Mouse (Mus musculus): ENCODE measurements at regions not wholly inside any gene's neighbourhood (a gene's known extent, or its start where the extent isn't known, plus 50 kb on each side); places are given as distances from the start of the nearest gene placed in this dataset.

DNA sequence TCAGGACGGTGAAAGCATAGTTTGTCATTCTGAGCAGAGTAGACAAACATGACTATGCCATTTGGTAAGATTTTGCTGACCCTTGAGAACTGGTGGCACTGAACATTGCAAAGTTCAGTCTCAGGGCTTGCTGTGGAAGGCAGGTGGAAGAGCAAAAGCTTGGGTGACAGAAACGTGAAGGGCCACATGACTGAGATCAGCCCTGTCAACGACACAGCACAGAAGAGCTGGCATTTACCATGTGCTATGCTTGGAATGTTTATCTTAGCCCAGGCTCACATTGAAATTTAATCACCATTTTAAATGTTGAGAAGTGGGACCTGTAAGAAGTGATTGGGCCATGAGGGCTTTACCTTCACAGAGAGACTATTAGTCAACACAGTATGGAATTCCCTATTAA, 81.7 kb upstream of the 2610301B20Rik start:
- Histone ChIP-seq H3K36me3 (replicated peaks) (no peaks in the 10 kb centered on the region), H3K9me3 (no peaks in the 10 kb centered on the region), H3K4me1 (peaks cover 16% of the 10 kb centered on the region), H3K27ac (replicated peaks) (no peak overlapping the region), H3K4me3 (no peak overlapping the region), H3K27me3 (replicated peaks; ENCODE audit: low read depth, poor library complexity, severe bottlenecking) (no peaks in the 10 kb centered on the region)
- 63% methylated on average over 3 of the region's 3 CpGs for WGBS
- DNase-seq (ENCODE audit: low spot score), result no peak

DNA sequence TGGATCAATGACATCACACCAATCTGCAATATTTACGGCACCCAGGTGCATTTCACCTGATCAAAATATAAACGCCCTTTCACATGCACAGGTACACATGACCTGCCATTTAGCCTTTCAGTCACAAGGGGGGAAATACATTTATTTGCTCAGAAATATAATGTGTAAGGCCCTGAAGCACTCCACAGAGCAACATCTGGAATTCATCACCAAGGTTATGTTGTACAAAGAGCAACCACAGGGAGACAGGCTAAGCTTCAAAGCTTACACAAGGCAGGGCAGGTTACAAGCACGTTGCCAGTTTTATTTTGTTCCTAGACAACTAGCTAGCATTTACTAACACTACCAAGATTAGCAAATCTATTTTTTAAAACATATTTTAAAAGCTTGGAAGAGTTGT, 79.8 kb upstream of the 2610301B20Rik start:
- Histone ChIP-seq H3K4me3 (no peak overlapping the region), H3K27me3 (replicated peaks; ENCODE audit: low read depth, poor library complexity, severe bottlenecking) (no peaks in the 10 kb centered on the region), H3K4me1 (peaks cover 16% of the 10 kb centered on the region), H3K36me3 (replicated peaks) (no peaks in the 10 kb centered on the region), H3K27ac (replicated peaks) (no peak overlapping the region), H3K9me3 (no peaks in the 10 kb centered on the region)
- DNase-seq (ENCODE audit: low spot score), result peak; percentile 23
- 58% methylated on average over 3 of the region's 3 CpGs for WGBS

DNA sequence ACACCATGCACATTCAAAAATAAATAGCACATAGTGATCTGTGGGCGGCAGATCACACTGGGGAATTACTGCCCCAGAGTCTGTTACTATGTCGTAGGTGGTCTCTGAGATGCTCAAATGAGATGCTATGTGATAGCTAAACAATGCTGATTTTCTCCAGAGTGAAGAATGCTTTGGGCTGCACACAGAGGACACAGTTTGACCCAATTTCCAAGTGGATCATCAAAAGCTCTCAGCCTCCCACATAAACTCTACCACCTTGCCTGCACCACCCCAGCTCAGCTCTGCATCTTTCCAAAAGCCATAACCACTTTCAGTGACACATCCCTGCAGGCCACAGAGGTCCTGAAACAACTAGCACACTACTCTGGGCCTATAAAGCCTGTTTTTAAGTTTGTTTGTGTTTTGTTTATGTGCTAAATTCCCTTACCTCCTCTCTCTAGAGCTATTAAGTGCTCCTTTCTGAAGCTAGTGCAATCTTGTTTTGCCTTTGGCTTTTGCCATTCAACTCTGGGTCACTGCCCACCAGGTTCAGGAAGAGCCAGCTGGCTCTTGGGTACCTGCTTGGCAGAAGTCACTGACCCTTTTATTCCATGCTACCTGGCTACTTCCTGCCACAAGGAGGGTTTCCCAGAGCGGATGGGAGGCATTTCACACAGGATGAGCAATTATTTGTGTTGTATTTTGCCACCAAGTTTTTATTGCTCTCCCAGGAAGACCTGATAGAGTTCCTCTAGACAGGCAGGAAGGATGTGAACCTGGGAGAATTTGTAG, 73.3 kb upstream of the 2610301B20Rik start:
- WGBS, result 73% methylated on average over 3 of the region's 3 CpGs
- no peaks in the 10 kb centered on the region for H3K27me3 ChIP-seq (replicated peaks; ENCODE audit: low read depth, poor library complexity, severe bottlenecking)
- DNase-seq (ENCODE audit: low spot score), result no peak
- H3K27ac ChIP-seq (replicated peaks), result no peak overlapping the region
- H3K36me3 ChIP-seq (replicated peaks), result no peaks in the 10 kb centered on the region
- no peaks in the 10 kb centered on the region for H3K9me3 ChIP-seq
- no peaks in the 10 kb centered on the region for H3K4me1 ChIP-seq
- no peak overlapping the region for H3K4me3 ChIP-seq

- no peaks in the 10 kb centered on the region for H3K36me3 ChIP-seq (replicated peaks)
- no peak overlapping the region for H3K27ac ChIP-seq (replicated peaks)
- H3K9me3 ChIP-seq, result no peaks in the 10 kb centered on the region
- no peak for DNase-seq (ENCODE audit: low spot score)
- no peaks in the 10 kb centered on the region for H3K27me3 ChIP-seq (replicated peaks; ENCODE audit: low read depth, poor library complexity, severe bottlenecking)
- WGBS, result 25% methylated on average over 1 of the region's 1 CpGs
- H3K4me3 ChIP-seq, result no peak overlapping the region
- no peaks in the 10 kb centered on the region for H3K4me1 ChIP-seq
Measured at GRCm38 (mm10) chr4:10804735-10805134, 69.6 kb upstream of the 2610301B20Rik start.

GRCm38 (mm10) chr4:10807260-10807659, 67.0 kb upstream of the 2610301B20Rik start:
- H3K9me3 ChIP-seq, result no peaks in the 10 kb centered on the region
- H3K4me3 ChIP-seq, result no peak overlapping the region
- no peaks in the 10 kb centered on the region for H3K27me3 ChIP-seq (replicated peaks; ENCODE audit: low read depth, poor library complexity, severe bottlenecking)
- no peak for DNase-seq (ENCODE audit: low spot score)
- no peak overlapping the region for H3K27ac ChIP-seq (replicated peaks)
- H3K4me1 ChIP-seq, result no peaks in the 10 kb centered on the region
- WGBS, result 81% methylated on average over 3 of the region's 3 CpGs
- no peaks in the 10 kb centered on the region for H3K36me3 ChIP-seq (replicated peaks)

GRCm38 (mm10) chr4:10812931-10813330, 61.4 kb upstream of the 2610301B20Rik start:
- Histone ChIP-seq H3K4me1 (no peaks in the 10 kb centered on the region), H3K36me3 (replicated peaks) (no peaks in the 10 kb centered on the region), H3K4me3 (no peak overlapping the region), H3K27ac (replicated peaks) (no peak overlapping the region), H3K27me3 (replicated peaks; ENCODE audit: low read depth, poor library complexity, severe bottlenecking) (no peaks in the 10 kb centered on the region), H3K9me3 (peaks cover 4% of the 10 kb centered on the region; the same call in 1 of the 2 replicates)
- WGBS, result 83% methylated on average over 2 of the region's 2 CpGs
- DNase-seq (ENCODE audit: low spot score), result no peak

Data from embryonic facial prominence, embryonic 10.5 days (tissue).